Mouse (Mus musculus): ENCODE data around the gene Tacc2.

DNA sequence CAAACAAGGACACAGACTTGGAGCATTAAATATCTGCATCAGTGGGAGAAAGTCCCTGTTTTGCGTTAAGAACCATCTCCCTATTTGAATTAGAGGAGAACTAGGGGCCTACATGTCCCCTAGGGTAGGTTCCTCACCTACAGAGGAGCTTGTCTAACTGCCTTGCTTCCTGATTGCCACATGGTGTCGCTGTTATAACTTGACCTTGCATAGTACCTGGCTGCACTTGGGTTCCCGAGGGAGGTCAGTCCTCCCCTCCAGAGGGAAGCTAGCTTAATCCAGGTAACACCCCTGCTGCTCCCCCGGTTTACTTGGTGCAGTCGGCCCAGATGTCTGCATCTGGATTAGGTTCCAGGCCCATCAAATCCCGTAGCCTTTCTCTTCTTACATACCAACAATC, 27.9 kb downstream of the Tacc2 start:
- no peak for TF ChIP-seq POLR2A (IDR thresholded peaks at IDR 0.05; ENCODE audit: extremely low read depth, insufficient read depth, low read length)
- peak; percentile 53 for TF ChIP-seq CTCF (IDR thresholded peaks at IDR 0.05; ENCODE audit: extremely low read depth, insufficient read depth, low read length)

Data from cortical plate, adult 2 months (tissue).